Mouse (Mus musculus): ENCODE measurements around the gene Fam24a.

DNA sequence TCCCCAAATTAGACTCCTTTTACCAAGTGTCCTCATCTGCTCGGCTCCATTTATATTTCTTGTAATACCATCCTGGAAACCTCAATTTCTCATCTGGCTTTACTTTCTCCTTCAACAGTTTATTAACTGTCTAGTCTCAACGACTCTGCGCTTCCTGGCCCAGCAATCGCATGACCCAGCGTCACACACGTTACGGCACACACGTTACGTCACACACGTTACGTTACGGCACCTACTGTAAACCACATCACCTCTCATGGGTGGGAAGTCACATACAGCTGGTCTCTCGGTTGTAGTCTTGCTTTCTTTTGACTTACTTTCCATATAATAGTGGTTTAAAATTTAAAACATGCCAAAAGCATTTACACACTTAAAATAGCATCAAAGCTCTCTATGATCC, 22.4 kb downstream of the Fam24a start:
- TF ChIP-seq EP300 (IDR thresholded peaks at IDR 0.05; ENCODE audit: low read depth) (no peak), CTCF (IDR thresholded peaks at IDR 0.05; ENCODE audit: low read depth) (no peak)

All from heart, postnatal 0 days (tissue).